Mouse (Mus musculus): Measurements from ENCODE around the gene Irf2bp1.

DNA sequence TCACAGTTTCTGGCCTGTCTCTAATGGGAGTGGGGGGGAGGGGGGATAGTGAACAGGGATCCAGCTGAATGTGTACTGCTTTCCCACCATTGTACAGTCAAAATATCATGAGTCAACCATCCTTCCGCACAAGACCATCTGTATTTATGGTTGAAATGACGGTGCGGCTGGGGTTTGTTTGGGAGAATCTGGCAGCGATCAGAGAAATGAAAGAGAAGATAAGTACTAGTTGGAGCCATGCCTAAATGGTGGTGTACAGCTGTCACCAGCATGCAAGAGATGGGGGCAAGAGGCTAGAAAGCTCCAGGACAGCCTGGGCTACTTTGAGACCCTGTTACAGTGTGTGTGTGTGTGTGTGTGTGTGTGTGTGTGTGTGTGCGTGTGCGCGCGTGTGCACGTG lies 25.5 kb upstream of the Irf2bp1 start:
- TF ChIP-seq CTCF (IDR thresholded peaks at IDR 0.05) (no peak), EP300 (IDR thresholded peaks at IDR 0.05) (no peak)
